Mouse (Mus musculus) layer of hippocampus, postnatal 14 days (tissue): ENCODE measurements around the gene Spatc1l. TPM values are rescaled to one million over a fixed set of nuclear protein-coding genes. Genes with fewer than 3 reads are reported as not detected.

Source experiments
- DNase-seq, 2 experiments: peaks; one replicate each; pipeline ENCODE4 v3.0.0; 2021 to 2022; ENCODE audit warnings: low spot score in 2 of 2, mixed read lengths in 1 of 2
- long read RNA-seq, 2 experiments: library from polyadenylated mRNA; stranded (forward); transcript quantifications; one replicate each; pipeline ENCODE4 v2.0.0; 2021
- total RNA-seq, 2 experiments: library from RNA; stranded (reverse); gene quantifications; 2 replicates each; pipeline ENCODE4 v1.2.3; 2021

The Spatc1l gene
- not detected for total RNA-seq
- long read RNA-seq, experiment 1 = 0 reads
- long read RNA-seq, experiment 2 = 0 reads

- DNase-seq = no peak
These were observed at the start of gene Spatc1l for GRCm38 (mm10) chr10:76561972-76562371. Gene Spatc1l, plus strand, starts transcription at chr10:76562272.

- DNase-seq = peak; percentile 41 to 51
These were observed 49.0 kb upstream of the Spatc1l start for GRCm38 (mm10) chr10:76512965-76513583.

- no peak for DNase-seq
These were observed 31.1 kb upstream of the Spatc1l start for GRCm38 (mm10) chr10:76530922-76531321.

GRCm38 (mm10) chr10:76531375-76531774 is 30.7 kb upstream of the Spatc1l start, which contains the start of gene Lss:
Gene Lss, plus strand, starts transcription at chr10:76531588.
- peak; percentile 94 to 98 for DNase-seq

- DNase-seq = no peak
These were observed 30.2 kb upstream of the Spatc1l start for GRCm38 (mm10) chr10:76531828-76532227.

GRCm38 (mm10) chr10:76535526-76535925 is 26.5 kb upstream of the Spatc1l start:
- DNase-seq = no peak

GRCm38 (mm10) chr10:76537619-76538018 is 24.5 kb upstream of the Spatc1l start:
- DNase-seq = no peak

- DNase-seq = no peak
These were observed 20.6 kb upstream of the Spatc1l start for GRCm38 (mm10) chr10:76541336-76542085.

GRCm38 (mm10) chr10:76542636-76543375 is 19.3 kb upstream of the Spatc1l start:
- DNase-seq = no peak

GRCm38 (mm10) chr10:76546566-76546965 is 15.5 kb upstream of the Spatc1l start:
- no peak for DNase-seq

GRCm38 (mm10) chr10:76548218-76548617 is 13.9 kb upstream of the Spatc1l start:
- DNase-seq = no peak

- no peak for DNase-seq
These were observed 11.6 kb upstream of the Spatc1l start for GRCm38 (mm10) chr10:76550458-76550857.

GRCm38 (mm10) chr10:76551556-76551955 is 10.5 kb upstream of the Spatc1l start:
- no peak for DNase-seq

GRCm38 (mm10) chr10:76554061-76554460 is 8.0 kb upstream of the Spatc1l start:
- DNase-seq = no peak

- no peak for DNase-seq
These were observed 8.1 kb downstream of the Spatc1l start for GRCm38 (mm10) chr10:76569996-76570685.

GRCm38 (mm10) chr10:76571070-76571469 is 9.0 kb downstream of the Spatc1l start:
- no peak for DNase-seq

GRCm38 (mm10) chr10:76572151-76572550 is 10.1 kb downstream of the Spatc1l start:
- no peak for DNase-seq

- no peak for DNase-seq
These were observed 13.3 kb downstream of the Spatc1l start, which contains the start of gene Ftcd for GRCm38 (mm10) chr10:76575374-76575773. Gene Ftcd, plus strand, starts transcription at chr10:76575648.

GRCm38 (mm10) chr10:76576920-76577319 is 14.8 kb downstream of the Spatc1l start:
- no peak for DNase-seq

- no peak for DNase-seq
These were observed 22.1 kb downstream of the Spatc1l start for GRCm38 (mm10) chr10:76584138-76584537.

- no peak for DNase-seq
These were observed 24.1 kb downstream of the Spatc1l start for GRCm38 (mm10) chr10:76586190-76586589.
